Mouse (Mus musculus): Measurements from ENCODE around the gene Ric1.
A peak's percentile ranks its signal among the peaks of the same experiment; 100 is the strongest.
"Not testable (repeated sequence)": the region's sequence is repeated elsewhere in the genome, so short reads cannot be mapped to it uniquely, and the experiment has no call there.

Gene Ric1

DNA sequence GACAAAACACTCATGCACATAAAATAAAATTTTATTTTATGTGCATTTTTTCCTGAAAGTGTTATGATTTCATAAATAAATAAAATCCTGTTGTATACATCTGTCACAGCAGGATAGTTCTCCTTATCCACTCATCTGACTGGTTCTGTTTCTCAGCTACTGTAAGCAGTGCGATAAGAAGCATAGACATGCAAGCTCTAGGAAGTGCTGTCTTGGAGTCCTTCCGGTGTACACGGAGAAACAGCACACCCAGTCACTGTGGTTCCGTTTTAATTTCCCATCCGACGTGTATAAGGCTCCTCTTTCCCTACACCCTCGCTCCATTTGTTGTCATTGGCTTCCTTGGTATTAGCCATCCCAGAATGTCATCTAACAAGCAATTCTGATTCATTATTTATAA is 24.2 kb upstream of the Ric1 start:
- DNase-seq (ENCODE audit: low spot score in 2 of 2) = no peak

DNA sequence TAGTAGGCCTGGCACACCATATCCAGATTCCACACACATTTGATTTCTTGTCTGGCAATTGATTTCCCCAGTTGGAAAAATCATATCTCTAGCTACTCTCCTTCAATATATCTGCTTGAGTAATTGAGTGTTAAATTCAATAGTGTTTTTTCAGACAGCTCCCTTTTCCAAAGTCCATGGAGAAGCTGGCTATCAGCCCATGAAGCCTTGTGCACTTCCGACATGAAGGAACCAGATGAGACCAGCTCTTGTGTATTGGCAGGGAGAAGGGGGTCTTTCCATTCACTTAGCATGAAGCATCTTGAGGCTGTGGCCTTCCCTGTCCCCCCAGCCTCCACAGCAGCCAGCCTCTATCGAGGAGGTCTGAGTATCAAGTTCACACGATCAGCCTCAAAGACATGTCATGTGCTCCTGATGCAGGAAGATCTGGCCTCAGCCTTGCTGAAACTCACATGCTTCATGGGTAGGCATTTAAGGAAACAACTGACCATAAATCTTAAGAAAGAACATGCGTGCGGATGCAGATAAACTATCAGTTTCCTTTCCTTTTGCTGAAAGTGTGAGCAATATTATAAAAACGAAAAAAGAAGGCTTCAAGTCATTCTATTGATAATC is 23.1 kb upstream of the Ric1 start:
- DNase-seq (ENCODE audit: low spot score in 2 of 2) = no peak

DNA sequence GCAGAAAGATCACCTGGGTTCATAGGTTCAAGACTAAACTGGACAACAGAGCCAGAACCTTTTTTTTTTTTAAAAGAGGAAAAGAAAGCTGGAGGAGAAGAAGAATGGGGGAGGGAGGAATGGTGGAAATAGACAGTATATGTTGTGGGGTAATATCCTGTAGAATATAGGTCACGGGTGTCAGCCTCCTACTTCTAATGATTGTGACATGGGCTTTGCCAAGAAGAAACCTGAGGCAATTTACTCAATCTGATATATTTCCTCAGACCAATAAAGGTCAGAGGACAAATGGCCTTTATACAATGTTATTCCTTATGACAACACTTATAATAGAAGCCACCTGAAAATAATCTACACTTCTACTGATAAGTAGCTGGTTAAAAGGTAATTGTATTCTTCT is 21.7 kb upstream of the Ric1 start:
- DNase-seq (ENCODE audit: low spot score in 2 of 2) = no peak

DNA sequence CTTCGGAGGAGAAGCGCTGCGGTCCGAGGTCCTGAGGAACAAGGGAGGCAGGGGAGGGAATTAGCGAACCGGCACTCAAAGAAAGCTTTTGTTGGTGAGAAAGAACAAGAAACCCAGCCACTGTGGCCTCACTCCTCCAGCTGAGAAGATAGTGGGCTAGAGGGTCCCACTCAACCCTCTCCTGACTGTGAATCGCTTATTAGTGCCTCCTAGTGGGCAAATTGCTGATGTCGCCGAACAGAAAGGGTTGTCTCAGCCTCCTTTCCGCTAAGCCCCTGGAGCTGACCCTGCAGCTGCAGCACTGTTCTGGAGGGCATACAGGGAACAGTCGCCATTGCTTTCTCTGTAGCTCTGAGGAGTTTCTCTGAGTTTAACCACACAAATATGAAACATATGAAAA is 21.0 kb upstream of the Ric1 start:
- DNase-seq (ENCODE audit: low spot score in 2 of 2) = no peak

DNA sequence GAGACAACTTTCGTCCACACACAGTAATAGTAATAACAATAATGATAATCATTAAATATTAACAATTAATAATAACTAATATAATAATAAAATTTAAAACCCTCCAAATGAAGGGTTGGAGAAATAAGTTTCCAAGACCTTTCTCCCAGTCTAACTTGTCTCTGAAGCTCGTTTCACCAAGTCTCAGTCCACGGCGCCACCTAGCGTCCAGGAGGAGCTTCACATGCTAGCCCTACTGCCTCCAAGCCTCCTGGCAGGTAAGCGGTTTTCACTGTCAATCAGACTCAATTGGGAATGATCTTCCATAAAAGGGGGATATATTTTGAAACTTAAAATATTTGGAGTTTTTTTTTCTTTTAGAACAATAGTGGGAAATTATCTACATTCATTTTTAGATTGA is 20.6 kb upstream of the Ric1 start:
- peak; percentile 66 to 84 for DNase-seq (ENCODE audit: low spot score in 2 of 2)

DNA sequence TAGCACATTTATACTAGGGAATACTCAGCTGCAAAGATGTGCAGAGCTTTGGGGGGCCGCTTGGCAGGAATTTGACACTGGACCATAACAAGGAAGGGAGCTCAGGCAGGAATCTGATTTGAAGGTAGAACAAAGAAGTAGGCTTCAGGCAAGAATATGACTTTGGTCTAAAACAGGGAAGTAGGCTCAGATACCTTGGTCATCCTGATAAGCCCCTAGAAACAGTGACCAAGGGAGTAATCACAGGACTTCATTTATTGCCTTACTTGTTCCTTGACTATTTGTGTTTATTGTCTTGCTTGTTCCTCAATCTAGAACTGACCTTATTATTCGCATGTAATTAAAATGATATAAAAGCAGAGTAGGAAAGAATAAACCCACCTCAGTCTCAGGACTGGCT is 18.0 kb upstream of the Ric1 start:
- no peak for DNase-seq (ENCODE audit: low spot score in 2 of 2)

DNA sequence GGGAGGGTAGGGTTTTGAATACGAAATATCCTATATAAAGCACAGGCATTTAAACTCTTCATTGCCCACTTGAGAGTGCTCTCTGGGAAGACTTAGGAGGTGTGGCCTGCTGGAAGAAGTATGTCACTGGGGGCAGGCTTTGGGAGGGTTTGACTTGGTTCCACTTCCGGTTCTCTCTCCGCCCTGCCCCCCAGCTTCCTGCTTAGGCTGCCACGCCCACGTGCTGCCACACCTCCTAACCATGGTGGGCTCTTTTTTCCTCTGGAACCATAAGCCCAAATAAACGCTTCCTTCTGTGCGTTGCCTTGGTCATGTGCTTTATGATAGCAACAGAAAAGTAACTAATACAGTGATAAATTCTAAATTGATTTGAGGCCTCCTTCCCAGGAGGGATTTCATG is 16.5 kb upstream of the Ric1 start:
- no peak for DNase-seq (ENCODE audit: low spot score in 2 of 2)

DNA sequence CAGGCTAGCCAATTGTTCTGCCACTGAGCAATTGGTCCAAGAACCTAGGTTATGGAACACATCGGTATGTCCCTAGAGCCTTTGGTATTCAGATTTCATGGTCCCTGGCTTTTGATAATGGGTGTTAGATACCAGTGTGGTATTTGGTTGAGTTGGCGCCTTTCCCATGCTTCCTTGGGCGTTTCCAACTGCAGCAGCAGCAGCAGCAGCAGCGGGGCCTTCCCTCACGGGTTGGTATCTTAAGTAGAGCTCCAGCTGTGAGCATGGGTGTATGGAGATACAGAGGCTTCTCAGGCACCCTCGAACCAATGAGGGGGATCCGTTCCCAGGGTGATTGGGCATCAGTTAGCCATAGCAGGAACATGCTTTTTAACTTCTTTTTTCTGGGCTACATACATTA is 13.9 kb upstream of the Ric1 start:
- no peak for DNase-seq (ENCODE audit: low spot score in 2 of 2)

DNA sequence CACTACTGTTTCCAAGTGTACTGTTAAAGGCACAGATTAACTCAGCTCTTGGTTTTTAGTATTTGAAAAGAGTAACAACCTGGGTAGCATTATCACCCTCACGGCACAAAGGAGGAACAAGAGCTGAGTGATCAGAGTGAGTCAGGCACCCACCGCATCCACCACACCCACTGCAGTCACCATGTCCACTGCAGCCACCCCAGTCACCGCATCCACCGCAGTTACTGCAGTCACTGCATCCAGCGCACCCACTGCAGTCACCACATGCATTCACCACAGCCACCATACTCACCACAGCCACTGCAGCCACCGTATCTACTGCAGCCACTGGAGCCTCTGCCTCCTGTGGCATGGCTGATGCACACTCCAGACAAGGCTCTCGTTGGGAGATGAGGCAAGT is 12.2 kb upstream of the Ric1 start:
- DNase-seq (ENCODE audit: low spot score in 2 of 2) = no peak

DNA sequence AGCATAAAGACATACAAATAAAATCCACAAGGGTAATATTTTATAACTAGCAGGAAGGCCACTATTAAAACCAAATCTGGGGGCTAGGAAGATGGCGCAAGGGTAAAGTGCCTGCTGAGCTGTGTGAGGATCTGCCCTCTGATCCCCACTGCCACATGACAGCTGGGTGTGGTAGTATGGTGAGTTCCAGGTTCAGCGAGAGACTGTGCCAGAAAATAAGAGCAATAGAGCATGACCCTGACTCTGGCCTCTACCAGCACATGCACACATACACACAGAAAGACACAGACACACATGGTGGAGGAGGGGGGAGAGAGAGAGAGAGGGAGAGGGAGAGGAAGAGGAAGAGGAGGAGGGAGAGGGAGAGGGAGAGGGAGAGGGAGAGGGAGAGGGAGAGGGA is 10.3 kb upstream of the Ric1 start:
- DNase-seq (ENCODE audit: low spot score in 2 of 2) = no peak

DNA sequence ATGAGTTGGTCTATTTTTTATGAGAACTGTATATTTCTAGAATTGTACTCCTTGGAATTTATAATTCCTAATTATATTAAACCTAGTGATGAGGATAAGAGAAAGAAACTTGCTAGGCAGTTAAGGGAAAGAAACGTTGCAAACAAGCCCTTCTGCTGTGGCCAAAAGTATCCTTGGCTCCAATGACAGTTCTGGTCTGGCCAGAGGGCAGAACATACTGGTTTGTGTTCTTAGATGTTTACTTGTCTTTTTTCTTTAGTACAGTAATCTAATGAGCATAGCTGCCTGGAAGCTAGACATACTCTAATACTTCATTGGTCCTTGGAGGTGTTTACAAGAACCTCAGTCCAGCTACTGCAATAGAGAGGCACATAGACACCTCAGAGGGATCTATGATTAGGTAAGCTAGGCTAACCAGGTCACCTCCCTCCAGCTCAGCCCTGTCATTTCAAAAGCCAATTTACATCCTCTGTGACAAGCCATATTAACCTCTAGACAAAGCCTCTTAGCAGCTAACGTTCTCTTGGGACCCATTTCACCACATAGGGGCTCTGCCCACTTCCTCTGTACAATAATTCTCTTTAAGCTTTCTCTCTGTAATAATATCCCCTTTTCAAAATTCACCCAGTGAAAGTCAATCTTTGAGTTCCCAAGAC is 8.8 kb upstream of the Ric1 start:
- DNase-seq (ENCODE audit: low spot score in 2 of 2) = no peak

DNA sequence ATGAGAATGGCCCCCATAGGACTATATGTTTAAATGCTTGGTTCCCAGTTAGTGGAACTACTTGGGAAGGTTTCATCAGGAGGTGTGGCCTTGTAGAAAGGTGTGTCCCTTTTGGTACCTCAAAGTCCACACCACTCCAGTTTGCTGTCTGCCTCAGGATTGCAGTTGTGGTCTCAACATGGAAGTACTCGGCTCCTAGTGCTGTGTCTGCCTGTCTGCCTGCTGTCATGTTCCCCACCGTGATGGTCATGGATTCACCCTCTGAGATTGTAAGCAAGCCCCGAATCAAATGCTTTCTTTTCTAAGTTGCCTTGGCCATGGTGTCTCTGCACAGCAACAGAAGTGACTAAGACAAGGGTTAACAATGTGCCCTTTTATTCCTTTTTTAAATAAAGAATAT is 8.0 kb upstream of the Ric1 start:
- DNase-seq (ENCODE audit: low spot score in 2 of 2) = no peak

DNA sequence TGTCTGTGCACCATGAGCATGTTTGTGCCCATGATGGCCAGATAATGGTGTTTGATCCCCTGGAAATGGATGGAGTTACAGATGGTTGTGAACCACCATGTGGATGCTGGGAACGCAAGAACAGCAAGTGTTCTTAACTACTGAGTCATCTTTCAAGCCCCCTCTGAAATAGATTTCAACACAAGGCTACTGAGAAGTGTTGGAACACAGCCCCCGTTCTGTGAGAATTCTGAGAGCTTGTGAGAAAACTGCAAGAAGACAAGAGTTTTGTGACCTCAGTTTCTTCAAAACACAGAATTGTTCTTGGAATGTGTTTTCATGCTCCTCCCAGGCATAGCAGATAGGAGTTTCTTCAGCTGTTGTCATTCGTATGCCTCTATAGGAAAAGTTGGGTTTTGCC is 6.7 kb upstream of the Ric1 start:
- DNase-seq (ENCODE audit: low spot score in 2 of 2) = no peak

DNA sequence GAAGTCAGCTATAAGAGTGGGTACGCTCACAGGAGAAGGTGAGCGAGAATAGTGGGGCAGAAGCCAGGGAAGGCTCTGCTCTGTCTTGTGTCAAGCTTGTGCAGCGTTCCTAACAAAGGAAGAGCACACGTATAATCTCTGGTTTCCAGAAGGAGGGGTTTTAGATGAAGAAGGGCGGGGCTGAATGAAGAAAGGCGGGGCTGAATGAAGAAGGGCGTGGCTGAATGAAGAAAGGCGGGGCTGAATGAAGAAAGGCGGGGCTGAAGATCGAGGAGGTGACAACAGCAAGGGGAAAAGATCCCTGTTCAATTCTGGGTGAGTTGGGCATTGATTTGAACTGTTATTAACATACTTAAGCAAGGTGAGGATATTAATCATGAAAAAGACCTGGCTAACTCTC is 6.1 kb upstream of the Ric1 start:
- DNase-seq (ENCODE audit: low spot score in 2 of 2) = no peak

DNA sequence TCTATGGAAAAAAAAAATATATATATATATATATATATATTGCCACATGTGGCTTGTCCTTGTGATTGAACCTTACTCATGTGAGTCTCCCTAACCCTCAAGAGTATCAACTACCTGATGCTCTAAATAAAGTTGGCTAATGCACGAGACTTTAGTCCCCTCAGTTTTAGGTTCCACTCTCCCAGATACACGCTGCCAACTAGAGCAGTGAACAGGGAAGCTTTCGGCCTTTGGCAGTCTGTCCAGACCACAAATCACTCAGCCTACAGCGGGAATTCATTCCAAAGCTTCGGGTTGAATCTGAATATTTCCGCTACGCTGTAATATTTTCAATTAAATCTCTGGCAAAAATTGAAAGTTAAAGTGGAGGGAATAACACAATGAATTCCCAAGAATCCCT is 3.7 kb upstream of the Ric1 start:
- DNase-seq (ENCODE audit: low spot score in 2 of 2) = no peak

DNA sequence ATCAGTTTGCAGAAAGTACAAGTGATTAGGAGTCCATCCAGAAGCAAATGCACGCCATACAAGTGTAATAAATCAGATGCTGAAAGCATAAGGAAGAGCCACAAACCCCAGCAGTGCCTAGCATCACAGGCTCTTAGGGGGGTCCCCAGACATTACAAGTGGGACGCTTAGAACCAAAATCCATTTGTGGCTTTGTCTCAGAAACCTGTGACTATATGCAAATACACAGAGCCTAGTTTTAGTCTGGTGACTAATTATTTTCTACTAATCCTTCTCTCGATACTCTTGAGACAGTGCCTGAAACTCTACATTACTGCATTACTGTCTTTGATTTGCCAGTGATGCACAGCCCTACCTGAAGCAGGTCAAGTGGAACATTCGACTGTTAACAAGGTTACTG is 3.2 kb upstream of the Ric1 start:
- DNase-seq (ENCODE audit: low spot score in 2 of 2) = no peak

DNA sequence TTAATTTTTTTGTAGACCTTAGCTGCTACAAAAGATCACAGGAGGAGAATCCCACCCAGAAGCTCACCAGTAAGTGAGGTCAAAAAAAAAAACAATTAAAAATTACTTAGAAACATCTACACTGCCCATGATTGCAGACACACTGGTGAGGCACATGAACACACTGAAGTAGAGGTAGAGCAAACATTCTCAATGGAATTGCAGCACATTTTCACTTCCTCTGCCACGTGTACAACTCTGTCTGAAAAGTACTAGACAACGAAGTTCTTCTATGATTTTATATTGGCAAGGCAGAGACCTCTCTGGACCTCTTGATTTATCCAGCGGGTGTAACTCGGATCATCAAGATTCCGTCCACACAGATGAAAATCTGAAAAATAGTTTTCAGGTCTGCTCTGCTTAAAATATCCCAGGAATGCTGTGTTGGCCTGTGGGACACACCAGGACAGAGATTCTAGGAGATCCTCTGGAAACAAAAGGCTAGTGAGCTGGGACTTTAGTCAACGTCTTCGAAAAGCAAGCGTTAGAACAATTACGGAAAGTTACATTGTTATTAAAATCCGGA is 1.0 kb upstream of the Ric1 start:
- no peak for DNase-seq (ENCODE audit: low spot score in 2 of 2)

DNA sequence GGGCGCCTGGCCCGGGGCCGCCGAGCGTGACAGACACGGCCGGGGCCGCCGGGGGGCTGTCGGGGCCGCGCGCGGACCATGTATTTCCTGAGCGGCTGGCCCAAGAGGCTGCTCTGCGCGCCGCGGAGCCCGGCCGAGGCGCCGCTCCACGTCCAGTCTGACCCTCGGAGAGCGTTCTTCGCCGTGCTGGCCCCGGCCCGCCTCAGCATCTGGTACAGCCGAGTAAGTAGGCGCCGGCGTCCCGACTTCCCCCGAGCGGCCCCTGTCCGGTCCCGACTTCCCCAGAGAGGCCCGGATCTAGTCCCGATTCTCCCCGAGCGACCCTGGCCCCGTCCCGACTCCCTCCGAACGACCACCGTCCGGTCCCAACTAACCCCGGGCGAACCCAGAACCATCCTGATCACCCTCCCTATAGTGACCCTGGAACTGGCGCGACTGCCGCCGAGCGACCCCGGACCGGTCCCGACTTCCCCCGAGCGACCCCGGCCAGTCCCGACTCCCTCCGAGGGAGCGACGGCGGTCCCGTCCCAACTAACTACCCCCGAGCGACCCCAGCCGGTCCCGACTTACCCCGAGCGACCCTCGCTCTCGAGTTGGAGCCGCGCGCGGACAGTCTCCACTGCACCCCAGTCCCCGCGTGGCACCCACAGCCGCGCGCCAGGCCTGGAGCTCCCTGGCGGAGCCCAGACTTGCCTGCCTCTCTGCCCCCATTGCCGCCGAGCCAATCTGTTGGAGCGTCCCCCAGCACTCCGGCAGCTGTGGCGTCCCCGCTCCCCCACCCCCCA is 555 bp downstream of the Ric1 start:
- DNase-seq (ENCODE audit: low spot score in 2 of 2) = peak in 1 of 2 experiments; percentile 38

DNA sequence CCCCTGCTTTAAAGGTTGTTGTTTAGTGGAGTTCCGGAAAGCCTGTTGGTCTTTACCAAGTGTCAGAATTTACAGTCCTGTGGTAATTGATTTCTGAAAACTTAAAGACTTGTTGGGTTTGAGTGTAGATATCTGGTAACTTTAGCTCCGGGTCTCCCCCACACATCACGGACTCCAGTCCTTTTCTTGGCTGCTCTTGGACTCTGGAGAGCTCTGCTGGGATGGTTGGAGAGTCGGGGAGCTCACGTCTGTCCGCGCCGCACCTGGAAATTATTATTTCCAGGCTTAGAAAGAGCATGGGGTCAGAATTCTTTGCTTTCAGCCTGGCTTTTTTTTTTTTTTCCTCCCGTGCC is 1.1 kb downstream of the Ric1 start:
- no peak for DNase-seq (ENCODE audit: low spot score in 2 of 2)

DNA sequence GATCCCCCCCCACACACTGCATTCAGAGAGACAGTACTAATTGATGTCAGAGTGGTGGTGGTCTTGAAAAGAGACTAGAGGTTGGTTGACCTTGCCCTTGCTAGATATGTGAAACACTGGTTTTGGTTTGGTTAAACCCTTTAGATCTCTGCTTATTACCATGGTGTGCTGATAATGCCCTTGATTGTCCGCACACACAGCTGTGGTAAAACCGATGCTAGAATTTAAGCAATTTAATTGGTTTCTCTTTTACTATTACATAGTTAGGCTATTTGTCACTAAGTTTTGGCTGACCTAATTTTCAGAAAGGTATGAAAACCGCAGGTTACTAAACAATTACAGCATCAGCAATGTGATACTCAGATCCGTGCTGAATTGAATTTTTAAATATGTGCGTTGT is 1.6 kb downstream of the Ric1 start:
- DNase-seq (ENCODE audit: low spot score in 2 of 2) = no peak

DNA sequence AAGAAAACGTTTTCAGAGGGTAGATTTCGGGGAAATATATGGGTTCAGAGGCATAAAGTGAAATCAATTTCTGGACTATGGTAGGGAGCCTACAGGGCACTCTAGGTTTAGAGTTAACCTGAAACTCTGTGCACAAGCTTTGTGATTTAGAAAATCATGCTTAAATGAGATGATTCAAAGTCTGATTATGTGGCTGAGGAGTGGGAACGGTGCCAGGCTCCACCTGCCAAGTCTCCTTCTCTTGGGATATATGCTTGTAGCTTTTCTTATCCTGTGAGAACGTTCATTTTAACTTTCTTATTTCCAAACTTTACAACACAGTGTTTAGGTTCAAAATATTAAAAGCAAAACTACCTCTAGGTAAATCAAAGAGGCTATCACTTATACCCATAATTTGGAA is 2.5 kb downstream of the Ric1 start:
- DNase-seq (ENCODE audit: low spot score in 2 of 2) = no peak

DNA sequence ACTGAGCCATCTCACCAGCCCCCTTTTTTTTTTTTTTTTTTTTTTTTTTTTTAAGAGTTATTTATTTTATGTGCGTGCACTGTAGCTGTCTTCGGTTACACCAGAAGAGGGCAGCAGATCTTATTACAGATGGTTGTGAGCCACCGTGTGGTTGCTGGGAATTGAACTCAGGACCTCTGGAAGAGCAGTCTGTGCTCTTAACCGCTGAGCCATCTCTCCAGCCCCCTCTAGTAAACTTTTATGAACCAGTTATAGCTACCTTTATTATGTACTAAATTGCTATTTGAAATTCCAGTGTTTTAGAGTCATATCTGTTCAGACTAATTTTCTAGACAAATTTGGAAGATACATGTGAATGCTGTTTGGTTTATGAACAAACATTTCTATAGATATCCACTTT is 3.5 kb downstream of the Ric1 start:
- not testable (repeated sequence) for DNase-seq (ENCODE audit: low spot score in 2 of 2)

DNA sequence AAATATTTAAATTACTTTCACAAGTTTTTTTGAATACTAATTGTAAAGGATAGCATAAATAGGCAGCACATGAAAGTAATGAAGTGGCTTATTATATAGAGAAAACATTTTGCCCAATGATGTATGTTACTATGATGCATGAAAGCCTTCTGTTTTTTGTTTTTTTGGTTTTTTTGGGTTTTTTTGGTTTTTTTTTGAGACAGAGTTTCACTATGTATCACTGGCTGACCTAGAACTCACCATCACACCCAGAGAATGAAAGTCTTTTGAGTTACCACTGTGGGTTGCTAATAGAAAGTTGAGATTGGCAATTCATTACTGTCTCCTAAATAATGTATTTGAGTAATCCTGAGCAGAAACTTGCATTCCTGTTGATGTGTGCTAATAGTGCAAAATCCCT is 4.8 kb downstream of the Ric1 start:
- no peak for DNase-seq (ENCODE audit: low spot score in 2 of 2)

All from urinary bladder, postnatal 4 days (tissue).